Mouse (Mus musculus): Measurements from ENCODE around the gene Itpk1. TPM values are rescaled to one million over a fixed set of nuclear protein-coding genes. Genes with fewer than 3 reads are reported as not detected.

The Itpk1 gene
- polyA plus RNA-seq, 1 experiment from 2014 or later = 58.7 TPM

DNA sequence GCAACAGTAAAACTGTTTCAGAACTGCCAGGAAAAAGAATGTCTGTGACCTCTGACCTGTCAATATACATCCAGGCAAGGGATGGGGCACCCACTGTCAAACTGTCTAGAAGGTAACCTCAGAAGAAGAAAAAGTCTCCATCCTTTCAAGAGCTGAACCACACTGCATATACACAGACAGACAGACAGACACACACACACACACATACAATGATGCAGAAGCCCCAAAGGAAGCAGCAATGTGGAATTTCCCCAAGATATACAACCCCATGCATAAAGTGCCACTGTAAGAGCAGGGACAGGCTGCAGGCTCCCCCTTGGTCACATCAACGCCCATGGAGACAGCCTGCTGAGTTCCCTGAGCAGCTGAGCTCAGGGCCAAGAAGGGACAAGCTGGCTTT lies 5.6 kb downstream of the Itpk1 start:
- no peak for ATAC-seq (replicated peaks)
- no peak overlapping the region for H3K4me2 ChIP-seq (replicated peaks)
- WGBS = 13% methylated on average over 1 of the region's 1 CpGs
- 0 out of 2 replicates have a peak overlapping the region, but pooled peaks have one; percentile 7 for H3K27ac ChIP-seq (replicated peaks)
- H3K4me1 ChIP-seq = peaks cover 81% of the 10 kb centered on the region
- no peak overlapping the region for H3K4me3 ChIP-seq
- no peaks in the 10 kb centered on the region for H3K9me3 ChIP-seq
- no peaks in the 10 kb centered on the region for H3K27me3 ChIP-seq
- H3K36me3 ChIP-seq = no peaks in the 10 kb centered on the region
- H3K9ac ChIP-seq (replicated peaks) = no peak overlapping the region

DNA sequence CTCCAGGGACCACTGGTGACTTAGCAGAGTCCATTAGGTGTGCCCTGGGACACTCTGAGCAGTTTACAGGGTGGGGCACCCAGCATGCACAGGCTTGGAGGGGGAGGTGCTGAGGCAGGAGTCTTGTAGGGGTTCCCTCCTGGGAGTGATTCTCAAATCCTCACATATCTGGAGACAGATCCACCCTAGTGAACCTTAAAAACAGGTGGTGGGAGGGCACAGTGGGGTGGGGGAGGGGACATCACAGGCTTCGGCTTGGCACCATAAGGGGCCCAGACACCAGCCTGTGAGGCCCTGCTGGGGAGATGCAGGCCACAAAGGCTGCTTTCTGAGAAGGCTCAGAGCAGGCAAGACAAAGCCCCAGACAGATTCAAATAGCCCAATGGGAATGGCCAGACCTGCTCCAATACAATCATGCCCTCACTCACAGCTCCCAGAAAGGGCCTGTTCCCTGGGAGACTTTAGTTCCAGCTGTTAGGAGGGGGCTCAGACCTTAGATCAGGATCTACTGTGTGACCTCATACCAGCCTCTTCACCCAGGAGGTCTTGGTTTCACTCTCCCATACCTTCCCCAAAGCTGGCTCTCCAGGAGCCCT lies 6.5 kb downstream of the Itpk1 start:
- peak; percentile 15; the same call in 1 of the 2 replicates for ATAC-seq (replicated peaks)
- Histone ChIP-seq H3K9ac (replicated peaks) (0 out of 2 replicates have a peak overlapping the region, but pooled peaks have one; percentile 4), H3K36me3 (no peaks in the 10 kb centered on the region), H3K4me2 (replicated peaks) (no peak overlapping the region), H3K27ac (replicated peaks) (peak overlapping the region; percentile 72), H3K4me1 (peaks cover 71% of the 10 kb centered on the region), H3K9me3 (no peaks in the 10 kb centered on the region), H3K4me3 (no peak overlapping the region), H3K27me3 (no peaks in the 10 kb centered on the region)
- WGBS = 7% methylated on average over 1 of the region's 1 CpGs

DNA sequence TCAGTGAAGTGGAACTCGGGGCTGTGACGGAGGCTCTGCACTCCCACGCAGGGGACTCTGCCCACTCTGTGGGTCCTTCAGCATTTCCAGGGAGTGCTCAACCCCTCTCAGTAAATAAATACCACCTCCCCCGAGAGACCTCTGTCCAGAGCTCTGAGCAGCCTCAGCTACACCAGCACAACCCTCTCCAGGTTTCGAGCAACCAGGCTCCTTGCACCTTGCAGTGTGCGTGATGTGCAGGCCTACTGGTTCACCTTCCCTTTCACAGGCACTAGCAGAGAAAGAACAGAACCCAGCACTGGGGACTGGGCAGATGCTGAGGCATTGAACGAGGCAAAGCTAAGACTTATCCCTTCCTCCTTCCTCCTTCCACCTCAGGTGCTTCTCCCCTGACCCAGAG lies 7.3 kb downstream of the Itpk1 start:
- no peak overlapping the region for H3K4me3 ChIP-seq
- no peak overlapping the region for H3K4me2 ChIP-seq (replicated peaks)
- peaks cover 64% of the 10 kb centered on the region for H3K4me1 ChIP-seq
- 85% methylated on average over 7 of the region's 7 CpGs for WGBS
- ATAC-seq (replicated peaks) = no peak
- H3K27me3 ChIP-seq = no peaks in the 10 kb centered on the region
- H3K9me3 ChIP-seq = no peaks in the 10 kb centered on the region
- no peaks in the 10 kb centered on the region for H3K36me3 ChIP-seq
- H3K27ac ChIP-seq (replicated peaks) = peak overlapping the region; percentile 72; the same call in 1 of the 2 replicates
- H3K9ac ChIP-seq (replicated peaks) = no peak overlapping the region; the same call in 1 of the 2 replicates

DNA sequence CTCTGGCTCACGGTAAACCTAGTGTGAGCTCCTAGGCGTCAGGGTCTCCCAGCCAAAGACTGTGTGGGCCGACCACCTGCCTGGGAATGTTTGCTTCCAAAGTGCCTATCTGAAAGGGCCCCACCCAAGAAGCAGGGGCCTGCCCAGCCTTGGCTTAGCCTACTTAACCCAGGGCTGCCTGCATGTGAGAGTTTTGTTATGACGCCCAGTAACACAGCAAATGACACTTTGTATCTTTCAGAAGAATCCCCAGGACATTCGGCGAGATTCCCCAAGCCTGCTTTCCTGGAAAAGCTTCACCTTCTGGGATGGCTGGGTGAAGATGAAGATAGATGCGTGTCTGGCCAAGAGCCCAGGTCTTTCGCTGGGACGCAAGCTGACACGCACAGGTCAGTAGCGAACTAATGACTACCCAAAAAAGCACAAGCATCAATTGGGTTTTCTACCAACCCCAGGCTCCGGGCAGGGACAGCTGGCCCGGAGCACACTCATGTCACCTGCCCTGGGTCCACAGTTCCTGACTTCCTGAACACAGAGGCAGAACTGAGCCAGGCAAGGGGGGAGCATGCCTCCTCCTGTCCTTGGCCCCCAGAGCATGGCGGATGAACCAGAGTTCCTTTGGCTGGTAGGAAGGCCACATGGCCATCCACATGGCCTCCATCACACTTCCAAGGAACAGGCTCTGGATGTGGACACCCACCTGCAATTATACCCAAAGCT lies 7.9 kb downstream of the Itpk1 start:
- no peaks in the 10 kb centered on the region for H3K27me3 ChIP-seq
- no peak overlapping the region for H3K4me3 ChIP-seq
- peak overlapping the region; percentile 72; the same call in 1 of the 2 replicates for H3K27ac ChIP-seq (replicated peaks)
- WGBS = 82% methylated on average over 14 of the region's 14 CpGs
- H3K9ac ChIP-seq (replicated peaks) = no peak overlapping the region; the same call in 1 of the 2 replicates
- no peaks in the 10 kb centered on the region for H3K9me3 ChIP-seq
- H3K36me3 ChIP-seq = no peaks in the 10 kb centered on the region
- H3K4me2 ChIP-seq (replicated peaks) = no peak overlapping the region
- no peak for ATAC-seq (replicated peaks)
- H3K4me1 ChIP-seq = peaks cover 64% of the 10 kb centered on the region

DNA sequence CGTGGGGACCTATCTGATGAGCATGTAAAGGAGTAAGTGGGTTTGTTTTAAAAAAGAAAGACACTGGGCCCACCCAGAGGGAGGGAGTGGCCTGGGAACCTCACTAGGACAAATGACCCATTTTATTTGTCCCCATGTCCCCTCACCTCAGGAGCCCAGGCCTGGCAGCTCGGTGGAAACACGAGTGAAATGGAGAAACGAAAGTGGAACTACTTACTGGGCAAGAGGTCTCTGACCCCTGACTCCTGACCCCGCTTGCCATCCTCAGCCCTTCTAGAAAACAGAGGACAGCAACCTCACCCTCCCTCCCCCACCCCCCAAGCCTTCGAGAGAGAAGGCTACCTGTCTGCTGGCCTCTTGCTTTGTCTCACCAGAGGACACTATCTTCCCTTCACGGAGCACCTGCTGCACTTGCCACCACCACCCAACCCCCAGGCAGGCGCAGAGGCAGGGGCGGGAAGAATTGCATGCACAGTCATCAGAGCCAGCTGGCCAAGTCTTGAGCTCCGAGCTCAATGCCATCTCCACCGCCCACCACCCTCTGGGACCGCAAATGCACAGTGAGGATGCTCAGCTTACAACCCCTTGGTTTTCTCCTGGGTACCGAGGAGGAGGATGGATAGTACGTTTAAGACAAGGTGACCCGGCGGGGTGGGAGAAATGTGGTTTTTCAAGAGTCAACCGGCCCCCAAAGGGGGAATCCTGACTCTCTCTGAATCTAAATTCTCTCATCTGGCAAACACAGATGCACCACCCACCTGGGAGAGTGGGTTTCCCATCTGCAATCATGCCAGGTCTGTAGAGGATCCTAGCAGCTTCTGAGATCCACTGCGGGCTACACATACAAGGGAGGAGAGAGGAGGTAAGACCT lies 9.1 kb downstream of the Itpk1 start:
- H3K9me3 ChIP-seq = no peaks in the 10 kb centered on the region
- H3K27ac ChIP-seq (replicated peaks) = peak overlapping the region; percentile 26; the same call in 1 of the 2 replicates
- H3K4me1 ChIP-seq = peaks cover 59% of the 10 kb centered on the region
- no peaks in the 10 kb centered on the region for H3K27me3 ChIP-seq
- no peaks in the 10 kb centered on the region for H3K36me3 ChIP-seq
- no peak overlapping the region for H3K9ac ChIP-seq (replicated peaks)
- WGBS = 61% methylated on average over 18 of the region's 18 CpGs
- H3K4me3 ChIP-seq = no peak overlapping the region
- ATAC-seq (replicated peaks) = no peak
- H3K4me2 ChIP-seq (replicated peaks) = no peak overlapping the region

DNA sequence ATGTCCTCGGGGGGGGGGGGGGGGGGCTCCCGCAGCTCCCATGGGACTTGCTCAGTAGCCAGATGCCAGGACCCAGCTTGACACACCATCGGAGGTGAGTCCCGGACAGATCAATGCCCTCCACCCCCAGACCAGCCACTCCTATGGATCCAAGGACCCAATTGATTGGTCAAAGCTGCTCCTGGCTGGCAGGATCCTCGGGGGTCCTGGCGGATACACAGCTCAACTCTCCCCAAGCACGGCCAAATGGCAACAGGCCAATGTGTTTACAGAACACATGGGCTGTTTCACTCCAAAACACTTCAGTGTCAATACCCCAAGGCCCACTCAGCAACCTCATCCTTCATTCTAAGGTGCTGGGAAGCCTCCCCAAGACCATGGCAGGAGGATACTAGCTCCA lies 13.0 kb downstream of the Itpk1 start:
- Histone ChIP-seq H3K4me1 (peaks cover 22% of the 10 kb centered on the region), H3K27me3 (no peaks in the 10 kb centered on the region), H3K27ac (replicated peaks) (no peak overlapping the region), H3K9ac (replicated peaks) (no peak overlapping the region), H3K4me2 (replicated peaks) (no peak overlapping the region), H3K9me3 (no peaks in the 10 kb centered on the region), H3K36me3 (no peaks in the 10 kb centered on the region), H3K4me3 (no peak overlapping the region)
- no peak for ATAC-seq (replicated peaks)
- WGBS = 71% methylated on average over 7 of the region's 7 CpGs

DNA sequence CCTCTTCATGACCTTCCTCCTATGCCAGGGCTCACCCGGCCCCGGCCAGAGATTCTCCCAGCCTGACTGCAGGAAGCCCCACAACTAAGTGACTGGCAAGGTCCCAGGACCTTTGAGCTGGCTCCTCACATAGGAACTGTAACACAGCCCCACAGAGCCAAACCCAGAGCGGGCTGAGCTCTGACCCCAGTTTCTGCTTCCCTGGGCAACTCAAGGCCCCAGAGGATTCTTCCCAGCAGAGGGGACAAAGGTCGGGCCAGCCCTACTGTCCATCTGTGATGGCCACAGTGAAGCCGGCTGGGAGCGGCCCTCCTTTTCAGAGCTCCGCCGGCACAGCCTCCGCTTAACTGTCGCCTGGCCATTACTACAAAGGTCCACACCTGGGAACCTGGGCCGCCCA lies 13.6 kb downstream of the Itpk1 start:
- no peak overlapping the region for H3K9ac ChIP-seq (replicated peaks)
- no peaks in the 10 kb centered on the region for H3K36me3 ChIP-seq
- ATAC-seq (replicated peaks) = no peak
- no peaks in the 10 kb centered on the region for H3K9me3 ChIP-seq
- no peak overlapping the region for H3K4me3 ChIP-seq
- H3K4me2 ChIP-seq (replicated peaks) = no peak overlapping the region
- WGBS = 81% methylated on average over 11 of the region's 11 CpGs
- peaks cover 20% of the 10 kb centered on the region for H3K4me1 ChIP-seq
- no peaks in the 10 kb centered on the region for H3K27me3 ChIP-seq
- no peak overlapping the region for H3K27ac ChIP-seq (replicated peaks)

DNA sequence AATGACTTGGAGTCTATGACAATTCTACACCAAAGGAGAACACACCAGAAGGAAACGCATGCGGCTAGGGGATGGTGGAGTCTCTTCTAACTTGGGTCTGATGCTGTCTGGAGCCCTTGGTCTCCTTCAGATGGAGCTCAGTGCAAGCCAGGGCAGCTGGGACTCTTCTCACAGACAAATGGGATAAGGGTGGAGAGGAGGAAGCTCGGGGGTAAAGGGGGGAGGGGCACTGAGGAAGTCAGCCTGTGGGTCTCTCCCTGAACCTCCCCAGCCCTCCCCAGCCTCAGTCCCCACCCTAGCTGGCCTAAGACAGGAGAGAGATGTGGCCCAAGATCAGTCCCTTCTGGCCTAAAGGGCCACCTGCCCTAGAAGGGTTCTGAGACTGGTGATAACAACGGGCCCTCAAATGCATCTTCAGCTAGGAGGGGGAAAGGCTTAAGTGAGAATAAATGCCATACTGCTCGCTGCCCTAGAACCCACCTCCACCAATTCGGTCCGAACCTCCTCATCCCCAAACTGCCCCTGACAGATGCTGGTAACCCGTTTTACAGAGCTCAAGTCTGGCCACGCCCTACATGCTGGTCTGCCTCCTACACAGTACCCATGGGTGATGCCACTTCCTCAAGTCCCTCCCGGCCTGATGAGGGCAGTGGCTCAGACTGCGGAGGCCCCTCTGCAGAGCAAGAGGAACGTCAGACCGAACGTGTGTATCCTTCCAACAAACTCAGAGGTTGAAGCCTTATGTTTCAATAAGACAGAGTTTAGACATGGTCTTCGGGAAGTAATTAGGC lies 14.8 kb downstream of the Itpk1 start:
- no peak for ATAC-seq (replicated peaks)
- no peaks in the 10 kb centered on the region for H3K9me3 ChIP-seq
- no peak overlapping the region for H3K9ac ChIP-seq (replicated peaks)
- 89% methylated on average over 15 of the region's 15 CpGs for WGBS
- no peaks in the 10 kb centered on the region for H3K36me3 ChIP-seq
- no peaks in the 10 kb centered on the region for H3K27me3 ChIP-seq
- no peak overlapping the region for H3K27ac ChIP-seq (replicated peaks)
- peaks cover 24% of the 10 kb centered on the region for H3K4me1 ChIP-seq
- H3K4me2 ChIP-seq (replicated peaks) = no peak overlapping the region
- H3K4me3 ChIP-seq = no peak overlapping the region

DNA sequence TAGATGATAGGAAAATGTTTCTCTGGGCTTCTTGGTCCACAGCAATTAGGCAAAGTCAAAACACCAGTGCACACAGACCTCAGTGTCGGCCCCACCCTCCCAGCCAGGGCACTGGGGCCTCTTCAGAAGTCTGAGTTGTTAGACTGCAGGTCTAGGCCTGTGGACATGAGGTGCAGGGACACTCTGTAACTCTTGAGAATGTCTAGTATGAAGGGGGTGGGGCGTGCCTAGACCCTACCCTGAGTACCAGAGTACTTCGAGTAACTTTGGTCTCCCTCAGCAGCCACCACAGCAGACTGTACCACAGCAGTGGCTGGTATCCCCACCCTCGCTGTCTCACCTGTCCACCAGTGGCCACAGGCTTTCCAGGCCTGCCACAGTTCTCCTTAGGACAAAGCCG lies 18.4 kb downstream of the Itpk1 start:
- Histone ChIP-seq H3K27me3 (no peaks in the 10 kb centered on the region), H3K4me1 (peaks cover 39% of the 10 kb centered on the region), H3K9ac (replicated peaks) (no peak overlapping the region), H3K27ac (replicated peaks) (peak overlapping the region; percentile 79), H3K36me3 (no peaks in the 10 kb centered on the region), H3K9me3 (no peaks in the 10 kb centered on the region), H3K4me2 (replicated peaks) (no peak overlapping the region), H3K4me3 (no peak overlapping the region)
- 92% methylated on average over 5 of the region's 5 CpGs for WGBS
- no peak for ATAC-seq (replicated peaks)

DNA sequence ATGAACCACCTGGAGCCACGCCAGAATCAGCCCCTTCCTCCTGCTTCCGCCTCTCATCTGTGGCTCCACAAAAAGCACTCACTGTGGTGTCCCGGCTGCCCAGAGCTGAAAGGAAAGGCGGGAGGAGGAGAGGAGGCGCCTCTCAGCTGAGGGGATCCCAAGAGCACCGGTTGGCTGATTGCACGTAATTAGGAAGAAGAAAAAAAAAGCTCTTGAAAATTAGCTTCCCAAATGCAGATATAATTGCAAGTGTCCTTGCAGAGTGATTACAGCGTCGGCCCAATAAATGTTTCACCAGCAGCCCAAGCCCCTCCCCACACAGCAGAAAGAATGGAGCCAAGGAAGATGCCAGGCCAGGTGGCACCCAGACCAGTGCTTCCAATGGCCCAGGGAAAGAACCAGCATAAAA lies 19.2 kb downstream of the Itpk1 start:
- Histone ChIP-seq H3K4me1 (peaks cover 47% of the 10 kb centered on the region), H3K27me3 (no peaks in the 10 kb centered on the region), H3K4me3 (no peak overlapping the region), H3K4me2 (replicated peaks) (0 out of 2 replicates have a peak overlapping the region, but pooled peaks have one; percentile 3), H3K27ac (replicated peaks) (peak overlapping the region; percentile 79), H3K9ac (replicated peaks) (no peak overlapping the region), H3K9me3 (no peaks in the 10 kb centered on the region), H3K36me3 (no peaks in the 10 kb centered on the region)
- ATAC-seq (replicated peaks) = peak; percentile 64
- WGBS = 7% methylated on average over 9 of the region's 9 CpGs

DNA sequence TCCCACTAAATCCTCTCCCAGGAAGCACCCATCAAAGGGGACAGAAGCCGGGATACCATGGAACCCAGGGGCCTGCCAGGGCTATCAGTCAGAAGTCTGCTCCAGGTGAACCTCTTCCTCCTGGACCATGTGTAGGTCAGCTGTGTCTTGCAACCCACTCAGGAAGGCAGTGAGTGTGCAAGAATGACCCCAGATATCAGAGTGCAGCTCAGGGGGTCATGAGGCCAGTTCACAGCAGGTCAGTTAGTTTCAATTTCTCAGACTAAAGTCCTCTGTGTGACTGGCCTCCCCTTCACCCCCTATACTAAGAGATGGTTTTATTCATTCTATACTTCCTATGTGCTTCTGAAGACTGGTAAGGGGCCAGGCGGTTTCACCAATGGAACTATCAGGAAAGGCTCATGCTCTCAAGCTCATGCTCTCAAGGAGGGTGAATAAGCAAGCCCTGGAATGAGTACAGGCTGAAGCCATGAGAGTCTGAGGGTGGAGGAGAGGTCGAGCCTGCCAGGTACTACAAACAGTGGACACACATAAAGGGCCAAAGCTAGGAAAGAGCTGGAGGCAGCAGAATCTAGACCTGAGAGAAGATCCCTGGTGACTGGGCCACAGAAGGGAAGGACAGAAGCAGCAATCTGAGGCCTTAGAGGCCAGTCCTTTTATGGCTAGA lies 19.9 kb downstream of the Itpk1 start:
- WGBS = 76% methylated on average over 3 of the region's 3 CpGs
- no peak overlapping the region for H3K4me2 ChIP-seq (replicated peaks)
- H3K4me3 ChIP-seq = no peak overlapping the region
- H3K27ac ChIP-seq (replicated peaks) = peak overlapping the region; percentile 79
- ATAC-seq (replicated peaks) = peak; percentile 5; the same call in 1 of the 2 replicates
- no peaks in the 10 kb centered on the region for H3K9me3 ChIP-seq
- H3K27me3 ChIP-seq = no peaks in the 10 kb centered on the region
- H3K36me3 ChIP-seq = no peaks in the 10 kb centered on the region
- H3K4me1 ChIP-seq = peaks cover 53% of the 10 kb centered on the region
- H3K9ac ChIP-seq (replicated peaks) = no peak overlapping the region
